Mouse (Mus musculus) neural tube, embryonic 10.5 days (tissue): ENCODE data around the gene Tmem136.

Source experiments
- DNase-seq: peaks from one replicate; pipeline ENCODE4 v3.0.0-alpha.2; 2017; ENCODE audit warnings: low spot score; ENCODE audit errors: extremely low spot score

Tmem136 gene

GRCm38 (mm10) chr9:43078711-43079110 lies 37.7 kb downstream of the Tmem136 start:
- DNase-seq, result no peak

DNA sequence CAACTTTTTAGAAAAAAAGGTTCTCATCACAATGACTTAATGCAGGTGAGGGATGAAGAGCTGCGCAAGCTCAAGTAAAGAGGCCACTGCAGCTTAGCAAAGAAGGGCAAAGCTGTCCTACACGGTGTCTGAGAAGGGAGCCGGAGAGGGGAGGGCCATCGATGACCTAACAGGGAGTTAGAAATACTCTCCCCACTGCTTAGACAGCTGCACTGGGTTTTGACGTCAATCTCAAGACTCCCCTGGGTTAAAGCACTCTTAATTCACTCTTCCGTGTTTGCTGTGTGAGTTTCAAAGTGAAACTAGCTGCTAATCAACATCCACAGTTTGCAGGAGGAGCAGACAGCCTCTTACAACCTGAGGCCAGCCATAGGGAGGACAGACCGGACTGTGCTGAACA lies 40.2 kb downstream of the Tmem136 start:
- DNase-seq, result no peak

GRCm38 (mm10) chr9:43074611-43075010 lies 41.8 kb downstream of the Tmem136 start:
- DNase-seq, result no peak

- DNase-seq, result no peak
Measured at GRCm38 (mm10) chr9:43071741-43072140, 44.6 kb downstream of the Tmem136 start.

DNA sequence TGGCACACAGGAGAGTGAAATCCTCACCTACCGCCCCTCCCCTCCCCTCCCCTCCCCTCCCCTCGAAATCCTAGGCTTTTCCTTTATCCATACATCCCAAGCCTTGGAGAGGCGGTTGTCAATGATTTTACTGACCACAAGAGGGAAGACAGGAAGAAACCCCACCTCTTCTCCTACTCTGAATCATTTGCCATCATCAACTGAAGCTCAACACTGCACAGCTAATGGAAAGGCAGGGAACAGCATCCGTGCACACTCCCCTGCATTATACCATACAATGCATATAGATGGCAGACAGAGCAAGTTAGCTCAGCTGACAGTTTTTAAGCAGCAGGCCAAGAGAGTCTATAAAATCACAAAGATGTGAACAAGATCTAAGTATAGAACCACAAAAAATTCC lies 45.2 kb downstream of the Tmem136 start:
- no peak for DNase-seq

GRCm38 (mm10) chr9:43070566-43070965 lies 45.8 kb downstream of the Tmem136 start:
- DNase-seq, result no peak

DNA sequence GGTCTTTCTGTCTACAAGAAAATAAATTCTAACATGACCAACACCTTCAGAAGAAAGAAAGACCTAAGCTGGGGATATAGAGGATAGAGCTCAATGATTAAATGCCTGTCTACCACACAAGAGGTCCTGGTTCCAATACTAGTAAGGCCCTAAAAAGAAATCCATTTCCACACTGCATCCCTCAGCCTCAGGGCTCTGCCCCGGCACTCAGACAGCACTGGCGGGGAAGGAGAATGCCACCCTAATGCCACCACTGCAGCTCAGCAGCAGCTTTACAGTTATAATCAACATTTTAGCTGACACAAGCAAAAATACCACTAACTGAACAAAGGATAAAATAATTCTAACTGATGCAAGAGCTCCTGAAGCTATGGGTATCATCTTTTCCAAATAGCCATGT lies 46.2 kb downstream of the Tmem136 start:
- no peak for DNase-seq

DNA sequence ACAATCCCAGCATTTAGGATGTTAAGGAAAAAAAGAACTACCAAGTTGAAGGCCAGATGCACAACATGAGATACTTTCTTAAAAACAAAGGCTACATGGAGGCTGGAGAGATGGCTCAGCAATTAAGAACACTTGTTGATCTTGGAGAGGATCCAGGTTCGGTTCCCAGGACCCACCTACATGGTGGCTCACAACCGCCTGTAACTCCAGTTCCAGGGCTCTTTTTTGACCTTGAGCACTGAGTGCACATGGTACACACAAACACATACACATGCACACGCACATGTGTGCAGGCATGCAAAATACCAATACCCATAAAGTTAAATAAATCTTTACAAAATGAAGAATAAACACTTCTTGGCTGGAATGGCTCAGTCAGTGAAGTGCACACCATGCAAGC lies 48.5 kb downstream of the Tmem136 start:
- DNase-seq, result no peak

DNA sequence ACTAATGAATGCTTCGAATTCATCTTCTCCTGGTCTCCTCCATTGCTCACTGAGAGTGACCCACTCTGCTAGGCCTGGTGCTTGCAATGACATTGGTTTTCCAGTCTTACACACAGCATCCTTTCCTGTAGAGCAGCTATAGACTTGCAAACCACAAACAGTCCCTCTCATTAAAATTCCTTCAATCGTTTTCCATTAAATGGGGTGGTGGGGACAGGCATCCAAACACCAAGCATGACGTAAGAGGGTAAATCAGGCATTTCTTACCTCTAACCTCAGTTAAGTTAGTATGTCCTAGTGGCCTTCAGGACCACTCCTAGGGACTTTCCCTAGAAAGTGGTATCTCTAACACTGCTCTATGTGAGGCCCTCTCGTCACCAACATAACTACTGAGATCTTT lies 51.1 kb downstream of the Tmem136 start:
- DNase-seq, result no peak

GRCm38 (mm10) chr9:43061545-43061944 lies 54.8 kb downstream of the Tmem136 start:
- no peak for DNase-seq
